Mouse (Mus musculus): Measurements from ENCODE around the gene Cckar. TPM values are rescaled to one million over a fixed set of nuclear protein-coding genes. Genes with fewer than 3 reads are reported as not detected.

Cckar gene
- polyA plus RNA-seq, 1 experiment from 2014 or later: 1.1 TPM

DNA sequence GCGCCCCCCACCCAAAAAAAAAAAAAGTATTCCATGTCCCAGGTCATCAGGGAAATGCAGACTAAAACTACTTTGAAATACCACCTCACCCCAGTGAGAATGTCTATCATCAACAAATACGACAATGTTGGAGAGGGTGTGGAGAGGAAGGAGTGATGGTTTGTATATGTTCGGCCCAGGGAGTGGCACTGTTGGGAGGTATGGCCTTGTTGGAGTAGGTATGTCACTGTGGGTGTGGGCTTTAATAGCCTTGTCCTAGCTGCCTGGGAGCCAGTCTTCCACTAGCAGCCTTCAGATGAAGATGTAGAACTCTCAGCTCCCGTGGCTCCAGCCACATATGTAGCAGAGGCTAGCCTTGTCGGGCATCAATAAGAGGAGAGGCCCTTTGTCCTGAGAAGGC is 39.5 kb downstream of the Cckar start:
- WGBS: 91% methylated on average over 5 of the region's 5 CpGs
- no peaks in the 10 kb centered on the region for H3K27me3 ChIP-seq (ENCODE audit: poor library complexity, severe bottlenecking)
- H3K4me1 ChIP-seq: peaks cover 5% of the 10 kb centered on the region; the same call in 1 of the 2 replicates
- H3K4me3 ChIP-seq: no peak overlapping the region
- DNase-seq (ENCODE audit: extremely low spot score, low spot score): no peak
- H3K36me3 ChIP-seq (replicated peaks): no peaks in the 10 kb centered on the region
- H3K9me3 ChIP-seq: no peaks in the 10 kb centered on the region
- H3K27ac ChIP-seq: no peak overlapping the region

DNA sequence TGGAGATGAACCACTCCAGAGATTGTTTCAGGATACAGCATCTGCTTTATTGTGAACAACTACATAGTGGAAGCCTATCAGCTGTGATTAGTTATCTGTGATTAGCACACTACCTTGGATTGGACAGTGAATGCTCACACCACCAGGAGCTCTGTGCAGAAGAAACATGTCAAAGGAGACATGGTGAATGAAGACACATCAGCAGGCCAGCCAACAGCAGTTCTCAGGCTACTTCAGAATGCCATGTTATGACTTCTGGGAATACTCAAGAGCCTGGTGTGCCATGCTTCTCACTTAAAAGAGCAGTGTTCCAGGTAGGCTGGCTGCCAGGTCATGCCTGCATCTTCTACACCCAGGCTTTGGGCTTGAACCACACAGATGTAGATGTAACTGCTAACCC is 43.8 kb downstream of the Cckar start:
- no peaks in the 10 kb centered on the region for H3K27me3 ChIP-seq (ENCODE audit: poor library complexity, severe bottlenecking)
- no peaks in the 10 kb centered on the region for H3K9me3 ChIP-seq
- no peaks in the 10 kb centered on the region for H3K4me1 ChIP-seq
- DNase-seq (ENCODE audit: extremely low spot score, low spot score): no peak
- H3K36me3 ChIP-seq (replicated peaks): peaks cover 3% of the 10 kb centered on the region
- no peak overlapping the region for H3K4me3 ChIP-seq
- no peak overlapping the region for H3K27ac ChIP-seq

DNA sequence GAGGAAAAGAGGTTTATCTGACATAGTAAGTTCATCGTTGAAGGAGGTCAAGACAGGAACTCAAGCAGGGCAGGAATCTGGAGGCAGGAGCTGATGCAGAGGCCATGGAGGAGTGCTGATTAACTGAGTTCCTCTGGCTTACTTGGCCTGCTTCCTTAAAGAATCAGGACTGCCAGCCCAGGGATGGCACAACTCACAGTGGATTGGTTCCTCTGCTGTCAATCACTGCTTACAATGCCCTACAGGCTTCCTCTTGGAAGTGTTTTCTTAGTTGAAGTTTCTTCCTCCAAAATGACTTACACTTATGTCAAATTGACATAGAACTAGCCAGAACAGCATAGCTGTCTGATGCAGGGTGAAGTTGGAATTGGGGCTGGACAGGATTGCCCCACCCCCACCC is 45.1 kb downstream of the Cckar start:
- Histone ChIP-seq H3K9me3 (no peaks in the 10 kb centered on the region), H3K27me3 (ENCODE audit: poor library complexity, severe bottlenecking) (no peaks in the 10 kb centered on the region), H3K27ac (no peak overlapping the region), H3K4me1 (no peaks in the 10 kb centered on the region), H3K36me3 (replicated peaks) (peaks cover 5% of the 10 kb centered on the region), H3K4me3 (no peak overlapping the region)
- WGBS: 68% methylated on average over 1 of the region's 1 CpGs
- DNase-seq (ENCODE audit: extremely low spot score, low spot score): no peak

DNA sequence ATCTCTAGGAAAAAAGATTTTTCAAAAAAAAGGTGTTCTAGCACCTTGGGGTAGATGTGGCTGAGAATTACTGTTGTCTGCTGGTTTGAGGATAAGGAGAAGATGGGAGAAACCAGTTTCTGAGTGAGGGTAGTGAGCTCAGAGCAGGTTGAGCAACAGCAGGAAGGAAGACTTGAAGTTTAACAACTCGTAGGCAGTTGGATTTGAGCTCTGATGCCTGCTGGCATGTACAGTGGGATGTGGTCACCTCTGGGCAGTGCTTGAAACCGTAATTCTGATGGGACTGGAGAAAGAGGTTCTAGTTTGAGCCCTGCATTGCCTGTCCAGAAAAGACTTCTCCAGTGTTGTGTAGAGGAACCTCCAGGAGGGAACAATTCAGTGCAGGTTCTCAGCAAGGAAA is 46.0 kb downstream of the Cckar start:
- Histone ChIP-seq H3K9me3 (no peaks in the 10 kb centered on the region), H3K36me3 (replicated peaks) (peaks cover 6% of the 10 kb centered on the region), H3K27ac (no peak overlapping the region), H3K4me3 (no peak overlapping the region), H3K27me3 (ENCODE audit: poor library complexity, severe bottlenecking) (no peaks in the 10 kb centered on the region), H3K4me1 (no peaks in the 10 kb centered on the region)
- DNase-seq (ENCODE audit: extremely low spot score, low spot score): no peak
- WGBS: 92% methylated on average over 2 of the region's 2 CpGs

DNA sequence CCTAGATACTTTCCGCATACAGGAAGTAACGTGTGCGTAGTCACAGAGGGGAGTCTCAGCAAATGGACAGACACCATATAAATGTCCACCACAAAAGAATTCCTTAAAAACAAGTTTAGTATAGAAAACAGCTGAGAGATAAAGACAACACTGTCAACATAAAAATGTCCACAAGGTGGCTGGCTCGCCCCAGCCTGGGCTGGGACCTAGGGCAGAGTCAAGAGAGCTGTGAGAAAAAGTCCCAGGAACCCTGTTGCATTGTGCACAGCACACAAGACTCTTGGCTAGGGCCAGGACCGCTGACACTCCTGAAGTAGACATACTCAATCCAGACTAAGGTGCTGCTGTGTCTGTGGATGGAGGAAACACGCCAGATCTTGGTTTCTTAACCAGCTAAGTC is 49.6 kb downstream of the Cckar start:
- Histone ChIP-seq H3K36me3 (replicated peaks) (peaks cover 18% of the 10 kb centered on the region), H3K4me1 (no peaks in the 10 kb centered on the region), H3K27me3 (ENCODE audit: poor library complexity, severe bottlenecking) (no peaks in the 10 kb centered on the region), H3K4me3 (no peak overlapping the region), H3K27ac (no peak overlapping the region), H3K9me3 (no peaks in the 10 kb centered on the region)
- WGBS: 86% methylated on average over 6 of the region's 6 CpGs
- no peak for DNase-seq (ENCODE audit: extremely low spot score, low spot score)

GRCm38 (mm10) chr5:53656596-53656995 is 50.9 kb downstream of the Cckar start:
- H3K27ac ChIP-seq: no peak overlapping the region
- peaks cover 32% of the 10 kb centered on the region for H3K36me3 ChIP-seq (replicated peaks)
- 35% methylated on average over 1 of the region's 1 CpGs for WGBS
- DNase-seq (ENCODE audit: extremely low spot score, low spot score): no peak
- H3K4me1 ChIP-seq: no peaks in the 10 kb centered on the region
- H3K27me3 ChIP-seq (ENCODE audit: poor library complexity, severe bottlenecking): no peaks in the 10 kb centered on the region
- no peak overlapping the region for H3K4me3 ChIP-seq
- H3K9me3 ChIP-seq: no peaks in the 10 kb centered on the region

Other genes starting within 250 kb of the Cckar start
- gene Rbpj, start 241.6 kb downstream of the Cckar start, polyA plus RNA-seq (2016; fragmentation: Nextera tagmentation; extraction: Ambion mirVana): 41.6 and 44.0 TPM in 2 replicates
- 50.7 and 53.9 TPM in 2 replicates for gene Tbc1d19, start 101.9 kb upstream of the Cckar start, polyA plus RNA-seq (2016; fragmentation: Nextera tagmentation; extraction: Ambion mirVana)